Mouse (Mus musculus) megakaryocyte, embryonic 14.5 days (primary cell): Measurements from ENCODE around the gene Lrch1. TPM values are rescaled to one million over a fixed set of nuclear protein-coding genes. Genes with fewer than 3 reads are reported as not detected.

Source experiments
- H3K27me3 ChIP-seq: replicated peaks from 2 replicates; pipeline ENCODE3; 2012; ENCODE audit warnings: inconsistent platforms
- H3K36me3 ChIP-seq: replicated peaks from 2 replicates; pipeline ENCODE3; 2012; ENCODE audit warnings: low read length, inconsistent platforms, mixed read lengths
- H3K4me1 ChIP-seq: 2 replicates; pipeline ENCODE4 v1.6.1; 2012; ENCODE audit warnings: inconsistent platforms
- H3K4me3 ChIP-seq: replicated peaks from 2 replicates; pipeline ENCODE3; 2012; ENCODE audit warnings: moderate library complexity, mild to moderate bottlenecking, inconsistent platforms
- H3K9me3 ChIP-seq: 2 replicates; pipeline ENCODE4 v1.6.1; 2012; ENCODE audit warnings: inconsistent platforms
- FLI1 ChIP-seq: IDR thresholded peaks from 2 replicates; pipeline ENCODE4 v1.6.1; 2012; ENCODE audit warnings: low read length, inconsistent platforms, mixed read lengths
- GATA1 ChIP-seq: IDR thresholded peaks from 3 replicates; pipeline ENCODE4 v1.6.1; 2012; ENCODE audit warnings: mixed read lengths, low read length, inconsistent platforms, borderline replicate concordance
- polyA plus RNA-seq: library from polyadenylated mRNA; stranded (reverse); fragments of >175 nt; gene quantifications from 2 replicates; pipeline ENCODE4 v1.2.3, GENCODE M21; 2012; ENCODE audit warnings: low replicate concordance; ENCODE audit not compliant: insufficient read depth

The Lrch1 gene
- polyA plus RNA-seq, 1 experiment, result 1.9 TPM

DNA sequence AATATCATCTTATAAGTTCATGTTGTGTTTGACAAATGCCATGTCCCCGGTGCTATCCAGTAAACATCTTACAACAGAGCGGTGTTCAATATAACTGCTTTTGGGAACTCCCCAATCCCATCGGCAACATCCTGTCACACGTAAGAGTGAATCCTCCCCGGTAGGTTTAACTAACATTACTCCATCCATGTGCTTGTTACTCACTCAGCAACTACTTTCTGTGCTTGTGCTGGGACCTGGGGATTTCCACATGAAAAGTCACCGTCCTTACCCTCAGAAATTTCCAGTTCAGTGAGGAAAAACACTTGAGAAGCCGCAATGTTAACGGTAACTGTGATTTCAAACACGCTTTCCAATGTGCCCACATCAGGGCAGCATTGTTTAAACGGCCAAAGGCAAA, 66.8 kb downstream of the Lrch1 start:
- no peak overlapping the region for H3K4me3 ChIP-seq
- peaks cover 19% of the 10 kb centered on the region for H3K27me3 ChIP-seq
- H3K9me3 ChIP-seq, result no peaks in the 10 kb centered on the region
- TF ChIP-seq GATA1, result no peak
- TF ChIP-seq FLI1, result no peak
- no peaks in the 10 kb centered on the region for H3K36me3 ChIP-seq
- H3K4me1 ChIP-seq, result peaks cover 9% of the 10 kb centered on the region

DNA sequence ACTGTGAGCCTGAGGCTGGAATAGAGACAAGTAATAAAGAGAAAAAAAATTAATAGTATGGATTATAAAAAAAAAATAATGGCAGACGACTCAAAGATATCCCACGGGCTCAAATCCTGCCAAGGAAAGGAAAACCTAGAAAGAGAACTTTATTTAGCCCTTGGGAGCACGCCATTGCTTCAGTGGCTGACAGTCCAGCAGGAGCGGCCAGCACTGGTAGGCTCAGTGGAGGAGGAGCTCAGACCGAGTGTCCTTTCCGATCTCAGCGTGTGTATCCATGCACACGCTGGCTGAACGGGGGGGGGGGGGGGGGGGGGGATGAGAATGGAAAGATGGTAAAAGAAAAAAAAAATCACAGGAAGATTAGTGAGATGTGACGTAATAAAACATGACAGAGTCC, 68.2 kb downstream of the Lrch1 start:
- TF ChIP-seq GATA1 (no peak), FLI1 (no peak)
- no peak overlapping the region for H3K4me3 ChIP-seq
- no peaks in the 10 kb centered on the region for H3K9me3 ChIP-seq
- peaks cover 11% of the 10 kb centered on the region for H3K4me1 ChIP-seq
- no peaks in the 10 kb centered on the region for H3K36me3 ChIP-seq
- H3K27me3 ChIP-seq, result peaks cover 17% of the 10 kb centered on the region

DNA sequence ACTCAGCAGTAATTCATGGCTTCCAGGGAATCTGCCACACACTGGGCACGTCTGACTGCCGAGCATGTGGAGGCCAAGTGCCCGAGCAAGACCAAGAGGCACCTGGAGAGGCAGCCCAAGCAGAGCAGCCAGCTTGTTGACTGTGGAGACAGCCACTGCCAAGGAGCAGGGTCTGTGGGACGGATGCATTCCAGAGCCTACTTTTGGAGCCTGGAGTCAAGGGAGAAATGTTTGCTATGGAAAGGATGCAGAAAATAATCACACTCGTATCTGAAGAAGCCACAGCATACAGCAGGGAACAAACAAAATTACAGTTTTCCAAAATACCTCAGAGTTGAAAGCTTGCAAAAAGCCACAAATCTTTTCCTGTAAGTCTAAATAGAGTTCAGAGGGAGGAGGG, 70.4 kb downstream of the Lrch1 start:
- TF ChIP-seq GATA1, result no peak
- no peak for TF ChIP-seq FLI1
- H3K4me1 ChIP-seq, result peaks cover 33% of the 10 kb centered on the region
- no peak overlapping the region for H3K4me3 ChIP-seq
- no peaks in the 10 kb centered on the region for H3K36me3 ChIP-seq
- H3K9me3 ChIP-seq, result no peaks in the 10 kb centered on the region
- peaks cover 12% of the 10 kb centered on the region for H3K27me3 ChIP-seq

DNA sequence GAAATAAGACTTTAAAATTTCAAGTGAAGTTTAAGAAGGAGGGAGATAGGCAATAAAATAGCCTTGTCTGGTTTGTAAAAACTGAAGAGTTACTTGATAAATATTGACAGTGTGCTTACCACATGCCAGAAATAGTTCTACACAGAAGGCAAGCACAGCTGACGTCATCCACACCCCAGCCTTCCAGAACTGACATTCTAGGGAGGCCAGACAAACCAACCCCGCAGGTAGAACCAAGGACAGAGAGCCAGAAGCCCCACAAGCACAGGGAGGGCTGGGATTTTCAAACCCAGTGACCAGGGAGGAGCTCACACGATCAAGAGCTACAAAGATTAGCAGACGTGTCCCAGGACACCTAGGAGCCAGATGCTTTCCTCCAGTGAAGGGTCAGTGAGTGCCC, 76.5 kb downstream of the Lrch1 start:
- H3K27me3 ChIP-seq, result peaks cover 18% of the 10 kb centered on the region
- H3K4me1 ChIP-seq, result peaks cover 59% of the 10 kb centered on the region
- H3K4me3 ChIP-seq, result no peak overlapping the region
- no peaks in the 10 kb centered on the region for H3K36me3 ChIP-seq
- H3K9me3 ChIP-seq, result peaks cover 4% of the 10 kb centered on the region; the same call in 1 of the 2 replicates
- TF ChIP-seq FLI1 (no peak), GATA1 (no peak)

DNA sequence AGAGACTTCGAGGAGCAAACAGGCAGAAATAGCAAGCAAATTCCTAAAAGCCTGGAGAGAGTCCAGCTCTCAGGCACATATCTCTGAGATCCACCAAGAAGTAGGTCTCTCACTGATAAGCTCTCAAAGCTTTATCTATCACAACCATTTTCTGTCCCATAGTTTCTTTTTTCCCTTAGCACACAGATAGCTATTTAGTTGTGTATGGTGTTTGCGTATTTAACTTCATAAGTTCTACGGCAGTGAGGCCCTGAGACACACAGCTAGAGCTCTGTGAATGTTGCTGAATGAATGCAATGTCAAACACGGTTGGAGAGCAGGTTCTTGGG, 78.8 kb downstream of the Lrch1 start:
- Histone ChIP-seq H3K9me3 (peaks cover 4% of the 10 kb centered on the region; the same call in 1 of the 2 replicates), H3K4me3 (no peak overlapping the region), H3K27me3 (peaks cover 18% of the 10 kb centered on the region), H3K4me1 (peaks cover 67% of the 10 kb centered on the region), H3K36me3 (no peaks in the 10 kb centered on the region)
- TF ChIP-seq GATA1 (no peak), FLI1 (no peak)

DNA sequence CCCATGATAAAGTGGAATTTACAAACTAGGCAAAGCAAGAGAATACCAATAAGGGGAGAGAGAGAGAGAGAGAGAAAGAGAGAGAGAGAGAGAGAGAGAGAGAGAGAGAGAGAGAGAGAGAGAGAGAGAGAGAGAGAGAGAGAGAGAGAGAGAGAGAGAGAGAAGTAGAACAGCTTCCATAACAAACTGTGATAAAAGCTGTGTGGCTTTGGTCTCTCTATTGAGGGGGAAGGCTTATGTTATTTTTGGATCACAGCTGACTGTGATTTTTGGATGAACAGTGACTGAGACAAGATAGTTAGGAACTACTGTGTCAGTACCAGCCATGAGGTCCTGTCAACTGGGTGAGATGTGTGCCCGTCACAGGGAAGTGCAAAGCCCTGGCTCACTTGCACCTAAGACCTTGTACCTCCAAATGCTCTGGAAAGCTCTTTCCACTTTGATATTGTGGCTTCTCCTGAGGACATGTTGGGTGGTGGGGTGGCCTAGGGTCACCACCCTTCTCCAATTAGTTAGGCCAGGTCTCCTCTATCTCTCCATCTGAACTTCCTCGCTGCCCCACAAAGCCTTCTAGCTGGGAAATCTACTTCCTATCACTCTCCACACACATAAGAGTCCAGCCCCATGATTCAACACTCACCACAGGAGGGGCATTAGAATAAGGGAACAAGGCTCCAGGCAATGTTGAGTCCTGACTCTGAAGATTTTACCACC, 79.3 kb downstream of the Lrch1 start:
- no peak overlapping the region for H3K4me3 ChIP-seq
- peaks cover 4% of the 10 kb centered on the region; the same call in 1 of the 2 replicates for H3K9me3 ChIP-seq
- TF ChIP-seq GATA1, result no peak
- no peak for TF ChIP-seq FLI1
- no peaks in the 10 kb centered on the region for H3K36me3 ChIP-seq
- peaks cover 18% of the 10 kb centered on the region for H3K27me3 ChIP-seq
- H3K4me1 ChIP-seq, result peaks cover 62% of the 10 kb centered on the region

DNA sequence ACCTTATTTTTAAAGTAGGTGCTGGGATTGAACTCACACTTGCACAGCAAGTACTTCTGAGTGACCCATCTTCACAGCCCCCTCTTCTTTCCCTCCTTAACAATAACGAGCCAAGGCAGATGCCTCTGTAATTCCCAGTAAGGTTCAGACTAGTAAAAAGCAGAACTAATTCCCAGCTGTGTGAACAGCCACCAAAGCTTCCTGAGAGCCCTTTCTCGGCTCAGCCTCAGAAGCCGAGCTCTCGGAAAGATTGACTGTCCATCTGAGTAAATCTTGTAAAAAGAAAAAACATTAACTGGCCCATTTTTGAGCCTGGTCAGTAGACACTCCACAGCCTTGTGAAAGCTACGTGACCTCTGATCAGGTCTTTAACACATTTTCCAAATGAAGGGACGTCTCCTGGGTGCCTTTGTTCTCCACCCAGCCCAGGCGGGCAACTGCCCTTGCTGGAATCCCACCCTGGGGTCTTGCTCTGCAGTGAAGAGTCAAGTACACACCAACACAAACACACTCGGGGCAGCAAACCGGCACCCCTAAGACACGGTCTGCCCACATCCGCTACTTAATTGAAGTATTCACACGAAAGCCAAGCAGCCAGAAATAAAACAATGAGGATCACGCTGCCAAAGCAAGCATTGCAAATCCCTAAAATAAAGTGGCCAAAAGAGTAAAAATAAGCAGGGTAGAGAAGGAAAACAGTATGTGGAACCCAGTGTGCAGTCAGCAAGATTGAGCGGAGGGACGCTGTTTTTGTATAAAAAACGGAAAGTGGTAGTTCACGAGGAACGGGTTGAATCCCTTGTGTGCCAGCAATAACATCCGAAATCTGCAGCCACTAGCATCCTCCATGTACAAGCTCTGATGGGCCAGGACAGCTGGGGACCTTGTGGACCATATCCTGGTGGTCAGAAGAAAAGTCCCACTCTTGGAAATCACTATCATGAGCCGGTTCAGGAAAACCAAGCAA, 80.3 kb downstream of the Lrch1 start:
- Histone ChIP-seq H3K36me3 (no peaks in the 10 kb centered on the region), H3K4me1 (peaks cover 52% of the 10 kb centered on the region)

DNA sequence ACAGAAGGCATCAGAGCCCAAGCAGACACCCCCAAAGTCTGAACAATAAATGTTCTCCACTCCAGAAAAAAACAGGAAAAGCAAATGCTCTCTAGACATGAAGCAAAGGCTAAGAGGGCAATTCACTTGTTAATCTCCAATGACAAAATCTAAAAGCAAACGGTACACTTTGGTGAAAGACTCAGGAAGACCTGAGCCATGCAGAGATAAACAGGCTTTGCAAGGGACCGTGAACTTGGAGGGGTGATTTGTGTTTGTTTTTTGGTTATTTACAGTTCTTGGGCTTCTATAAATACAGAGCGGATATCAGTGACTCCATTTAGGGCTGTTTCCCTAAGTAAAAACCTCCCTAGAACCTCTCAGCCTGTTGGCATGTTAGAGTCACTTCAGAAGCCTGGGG, 81.9 kb downstream of the Lrch1 start:
- H3K36me3 ChIP-seq, result no peaks in the 10 kb centered on the region
- peaks cover 39% of the 10 kb centered on the region for H3K4me1 ChIP-seq
- no peak for TF ChIP-seq GATA1
- TF ChIP-seq FLI1, result no peak
- no peaks in the 10 kb centered on the region for H3K9me3 ChIP-seq
- peaks cover 15% of the 10 kb centered on the region for H3K27me3 ChIP-seq
- H3K4me3 ChIP-seq, result no peak overlapping the region

More for the DNA sequence above, 80.3 kb downstream of the Lrch1 start:
- TF ChIP-seq FLI1 (no peak), GATA1 (no peak)
- Histone ChIP-seq H3K27me3 (peaks cover 18% of the 10 kb centered on the region), H3K9me3 (peaks cover 4% of the 10 kb centered on the region; the same call in 1 of the 2 replicates), H3K4me3 (no peak overlapping the region)

DNA sequence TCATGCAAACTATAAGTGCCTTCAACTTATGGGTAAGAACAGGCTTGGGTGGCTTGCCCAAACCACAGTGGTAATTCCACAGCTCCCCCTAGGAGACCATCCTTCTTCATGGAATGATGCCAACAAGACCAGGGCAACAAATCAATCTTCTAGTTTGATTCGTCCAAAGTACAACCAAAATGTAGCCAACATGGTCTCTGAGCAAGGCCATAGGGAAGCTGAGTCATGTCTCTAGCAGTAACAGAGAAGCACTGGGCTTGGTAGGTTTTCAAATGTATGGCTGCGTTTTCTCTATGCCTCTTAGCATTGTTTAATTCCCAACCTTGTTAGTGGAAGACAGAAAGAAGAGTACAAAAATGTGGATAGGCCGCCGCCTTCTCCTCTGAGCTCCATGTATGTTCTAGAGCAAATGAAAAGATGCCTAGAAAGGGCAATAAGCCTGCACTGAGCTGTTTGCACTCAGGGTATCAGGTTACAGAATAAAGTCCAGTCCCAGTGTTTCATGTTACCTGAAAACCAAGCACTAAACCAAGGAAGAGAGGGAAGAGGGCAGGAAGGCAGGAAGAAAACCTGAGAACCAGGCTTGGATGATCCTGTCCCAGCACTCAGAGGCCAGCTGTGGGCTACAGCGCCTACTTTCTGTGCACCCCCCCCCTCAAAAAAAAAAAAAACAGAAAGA, 82.7 kb downstream of the Lrch1 start:
- H3K9me3 ChIP-seq, result no peaks in the 10 kb centered on the region
- peaks cover 39% of the 10 kb centered on the region for H3K4me1 ChIP-seq

More for the DNA sequence above, 82.7 kb downstream of the Lrch1 start:
- TF ChIP-seq GATA1 (no peak), FLI1 (no peak)
- no peaks in the 10 kb centered on the region for H3K36me3 ChIP-seq
- no peak overlapping the region for H3K4me3 ChIP-seq
- H3K27me3 ChIP-seq, result peaks cover 13% of the 10 kb centered on the region
